Mouse (Mus musculus) large intestine, adult 2 months (tissue): ENCODE results near the gene Gm15130. TPM values are rescaled to one million over a fixed set of nuclear protein-coding genes. Genes with fewer than 3 reads are reported as not detected.

Experiments used
- DNase-seq: peaks from one replicate; pipeline ENCODE4 v3.0.0-alpha.2; 2012; ENCODE audit warnings: low read depth, low spot score
- WGBS: fragments of 180-500 bp; shearing (Covaris S2); methylation state at CpG from one replicate; pipeline ENCODE4 v1.1.7; 2018; 5-methylcytosine and 5-hydroxymethylcytosine counted together
- polyA plus RNA-seq: library from polyadenylated mRNA; depleted of rRNA; stranded (reverse); fragments of >200 nt; gene quantifications from 2 replicates; pipeline ENCODE4 v1.2.3, GENCODE M21; 2012; rRNA removed

Gene Gm15130
- not detected in 2 replicates for polyA plus RNA-seq

GRCm38 (mm10) chr2:111152836-111153235 is at the start of gene Gm15130:
Gm15130 (minus strand) TSS chr2:111152936.
- DNase-seq = no peak
- WGBS = 62% methylated on average over 2 of the region's 2 CpGs

GRCm38 (mm10) chr2:111182068-111182467 is 29.3 kb upstream of the Gm15130 start:
- WGBS = 93% methylated on average over 11 of the region's 11 CpGs
- no peak for DNase-seq

- DNase-seq = no peak
- WGBS = 61% methylated on average over 5 of the region's 5 CpGs
Measured at GRCm38 (mm10) chr2:111135739-111136138, 17.0 kb downstream of the Gm15130 start.

- DNase-seq = no peak
Measured at GRCm38 (mm10) chr2:111105882-111106281, 46.9 kb downstream of the Gm15130 start, which contains the start of gene Gm13941. Gm13941 (minus strand) TSS chr2:111105982.

Other genes starting within 250 kb of the Gm15130 start
- gene Ano3, start 202.0 kb downstream of the Gm15130 start, polyA plus RNA-seq = not detected in 2 replicates
- not detected in 2 replicates for gene Gm13941, start 47.0 kb downstream of the Gm15130 start, polyA plus RNA-seq
- gene 4930430A15Rik, start 76.7 kb upstream of the Gm15130 start, polyA plus RNA-seq = not detected in 2 replicates
- not detected in 2 replicates for gene Olfr1275, start 82.3 kb upstream of the Gm15130 start, polyA plus RNA-seq
- gene Olfr1276, start 101.6 kb upstream of the Gm15130 start, polyA plus RNA-seq = not detected in 2 replicates
- not detected in 2 replicates for gene Olfr1277, start 121.2 kb upstream of the Gm15130 start, polyA plus RNA-seq
- not detected in 2 replicates for gene Olfr1278, start 137.2 kb upstream of the Gm15130 start, polyA plus RNA-seq
- gene Olfr1279, start 147.7 kb upstream of the Gm15130 start, polyA plus RNA-seq = not detected in 2 replicates
- gene Olfr1280, start 161.1 kb upstream of the Gm15130 start, polyA plus RNA-seq = not detected in 2 replicates
- not detected in 2 replicates for gene Olfr1281, start 173.6 kb upstream of the Gm15130 start, polyA plus RNA-seq
- not detected in 2 replicates for gene Olfr1282, start 183.1 kb upstream of the Gm15130 start, polyA plus RNA-seq
- not detected in 2 replicates for gene Olfr1283, start 213.9 kb upstream of the Gm15130 start, polyA plus RNA-seq
- gene Olfr1284, start 222.6 kb upstream of the Gm15130 start, polyA plus RNA-seq = not detected in 2 replicates